Mouse (Mus musculus) ES-E14 (cell line): ENCODE measurements around the gene Gck. TPM values are rescaled to one million over a fixed set of nuclear protein-coding genes. Genes with fewer than 3 reads are reported as not detected.

Experiments
- DNase-seq: peaks from one replicate; pipeline ENCODE4 v3.0.0-alpha.2; 2013; ENCODE audit warnings: low read depth, low spot score
- H3K27ac ChIP-seq: 2 replicates; pipeline ENCODE4 v1.5.1; 2012; ENCODE audit warnings: low read depth, mild to moderate bottlenecking, low read length, moderate library complexity, mixed read lengths; ENCODE audit not compliant: poor library complexity, insufficient read depth, severe bottlenecking
- H3K36me3 ChIP-seq: 2 replicates; pipeline ENCODE4 v1.6.1; 2012; ENCODE audit warnings: mild to moderate bottlenecking, low read length, moderate library complexity, mixed read lengths; ENCODE audit not compliant: control insufficient read depth, poor library complexity, insufficient read depth, severe bottlenecking
- H3K4me1 ChIP-seq, 2 experiments: fragments of 150-350 bp in 1 of 2; sonication (generic) in 1 of 2; 2 replicates each; pipeline ENCODE4 v1.6.1; 2012; ENCODE audit warnings: low read length in 2 of 2, mild to moderate bottlenecking in 1 of 2, mixed read lengths in 1 of 2; ENCODE audit not compliant: control insufficient read depth in 2 of 2, insufficient read depth in 2 of 2, poor library complexity in 1 of 2
- H3K4me3 ChIP-seq, 2 experiments: fragments of 150-350 bp in 1 of 2; sonication (generic) in 1 of 2; 2 replicates each; pipeline ENCODE4 v1.5.1; 2012; ENCODE audit warnings: low read length in 2 of 2, low read depth in 1 of 2, mild to moderate bottlenecking in 1 of 2, mixed read lengths in 1 of 2; ENCODE audit not compliant: insufficient read depth in 1 of 2, poor library complexity in 1 of 2, severe bottlenecking in 1 of 2
- H3K9ac ChIP-seq: 2 replicates; pipeline ENCODE4 v1.6.1; 2012; ENCODE audit warnings: low read depth, mild to moderate bottlenecking, low read length, mixed read lengths; ENCODE audit not compliant: poor library complexity, insufficient read depth, severe bottlenecking
- H3K9me3 ChIP-seq: fragments of 150-350 bp; sonication (generic); 2 replicates; pipeline ENCODE4 v1.6.1; 2012; ENCODE audit warnings: low read depth, mild to moderate bottlenecking, low read length; ENCODE audit not compliant: control insufficient read depth, insufficient read depth
- CHD2 ChIP-seq: IDR thresholded peaks from 2 replicates; pipeline ENCODE4 v1.6.1; 2014; ENCODE audit warnings: mild to moderate bottlenecking, low read depth, low read length, inconsistent platforms
- HCFC1 ChIP-seq: IDR thresholded peaks from 2 replicates; pipeline ENCODE4 v1.6.1; 2012; ENCODE audit warnings: low read length, inconsistent platforms, borderline replicate concordance; ENCODE audit not compliant: insufficient read depth
- MAFK ChIP-seq: IDR thresholded peaks from 2 replicates; pipeline ENCODE4 v1.6.1; 2014; ENCODE audit warnings: mild to moderate bottlenecking, low read depth, low read length, inconsistent platforms; ENCODE audit not compliant: insufficient read depth
- ZC3H11A ChIP-seq: IDR thresholded peaks from 2 replicates; pipeline ENCODE4 v1.6.1; 2012; ENCODE audit warnings: low read depth, mild to moderate bottlenecking, inconsistent platforms, low read length, borderline replicate concordance
- ZNF384 ChIP-seq: IDR thresholded peaks from 2 replicates; pipeline ENCODE4 v1.6.1; 2012; ENCODE audit warnings: low read depth, low read length, inconsistent platforms
- in situ Hi-C, 2 experiments: fragments of 600-800 bp; cut with MboI; formaldehyde crosslinking; loops; one replicate each; pipeline ENCODE4 v1.15.1; 2025; ENCODE audit warnings: low sequenced_read_pairs in 2 of 2, inconsistent platforms in 1 of 2; ENCODE audit not compliant: unreplicated experiment in 2 of 2
- total RNA-seq: library from RNA; depleted of rRNA; stranded (reverse); fragments of 300-350 nt; gene quantifications from 2 replicates; pipeline ENCODE4 v1.2.3, GENCODE M21; 2012

Gck gene
- total RNA-seq, 1 experiment = 0.76 TPM

- in situ Hi-C loops = no loop called here
- Histone ChIP-seq H3K9ac (no peak overlapping the region), H3K4me1 (peaks cover 2 to 4% of the 10 kb centered on the region in 2 experiments; a peak in 2 of 4 replicates), H3K27ac (no peak overlapping the region), H3K4me3 (no peak overlapping the region), H3K36me3 (no peaks in the 10 kb centered on the region), H3K9me3 (no peaks in the 10 kb centered on the region)
- DNase-seq = no peak
- no peak for TF ChIP-seq MAFK
- TF ChIP-seq HCFC1 = no peak
- no peak for TF ChIP-seq ZNF384
- no peak for TF ChIP-seq CHD2
- no peak for TF ChIP-seq ZC3H11A
These were observed 30.3 kb downstream of the Gck start for GRCm38 (mm10) chr11:5919606-5920005.

- no peak overlapping the region for H3K27ac ChIP-seq
- H3K9me3 ChIP-seq = no peaks in the 10 kb centered on the region
- H3K9ac ChIP-seq = no peak overlapping the region
- no peaks in the 10 kb centered on the region for H3K36me3 ChIP-seq
- no peak for TF ChIP-seq CHD2
- TF ChIP-seq ZC3H11A = no peak
- no peak for TF ChIP-seq MAFK
- no peak for TF ChIP-seq ZNF384
- TF ChIP-seq HCFC1 = no peak
- H3K4me1 ChIP-seq = peaks cover 0 to 4% of the 10 kb centered on the region in 2 experiments; a peak in 2 of 4 replicates
- in situ Hi-C loops = no loop called here
- DNase-seq = no peak
- H3K4me3 ChIP-seq = no peak overlapping the region
These were observed 31.8 kb downstream of the Gck start for GRCm38 (mm10) chr11:5918111-5918510.

GRCm38 (mm10) chr11:5916178-5916548 is 33.7 kb downstream of the Gck start:
- no peaks in the 10 kb centered on the region for H3K9me3 ChIP-seq
- no peak overlapping the region for H3K9ac ChIP-seq
- TF ChIP-seq MAFK = no peak
- TF ChIP-seq ZC3H11A = no peak
- no peak for TF ChIP-seq CHD2
- no peak for TF ChIP-seq ZNF384
- TF ChIP-seq HCFC1 = no peak
- H3K36me3 ChIP-seq = no peaks in the 10 kb centered on the region
- no peak overlapping the region for H3K4me3 ChIP-seq
- no peak for DNase-seq
- H3K4me1 ChIP-seq = peaks cover 0 to 4% of the 10 kb centered on the region in 2 experiments; a peak in 2 of 4 replicates
- in situ Hi-C loops = no loop called here
- H3K27ac ChIP-seq = no peak overlapping the region

- no peak overlapping the region for H3K9ac ChIP-seq
- H3K36me3 ChIP-seq = no peaks in the 10 kb centered on the region
- H3K4me1 ChIP-seq = peaks cover 0 to 4% of the 10 kb centered on the region in 2 experiments; a peak in 2 of 4 replicates
- TF ChIP-seq ZNF384 = no peak
- H3K4me3 ChIP-seq = no peak overlapping the region
- H3K27ac ChIP-seq = no peak overlapping the region
- in situ Hi-C loops = no loop called here
- no peaks in the 10 kb centered on the region for H3K9me3 ChIP-seq
- DNase-seq = no peak
These were observed 34.3 kb downstream of the Gck start for GRCm38 (mm10) chr11:5915429-5916177.

- Histone ChIP-seq H3K4me3 (no peak overlapping the region), H3K9ac (no peak overlapping the region), H3K4me1 (peaks cover 0 to 2% of the 10 kb centered on the region in 2 experiments; a peak in 1 of 4 replicates), H3K9me3 (no peaks in the 10 kb centered on the region), H3K36me3 (no peaks in the 10 kb centered on the region), H3K27ac (no peak overlapping the region)
- no peak for TF ChIP-seq CHD2
- no peak for DNase-seq
- in situ Hi-C loops = no loop called here
These were observed 34.9 kb downstream of the Gck start for GRCm38 (mm10) chr11:5914940-5915339.
